Mouse (Mus musculus) heart, postnatal 25 days (tissue): ENCODE results near the gene Ptpra. TPM values are rescaled to one million over a fixed set of nuclear protein-coding genes. Genes with fewer than 3 reads are reported as not detected.

Experiments
- DNase-seq: peaks from one replicate; pipeline ENCODE4 v3.0.0; 2022; ENCODE audit warnings: low spot score
- intact Hi-C: fragments of 180-260 bp; cut with DNase I; formaldehyde crosslinking; loops from one replicate; pipeline ENCODE4 v1.15.1; 2025
- total RNA-seq, 2 experiments: library from RNA; stranded (reverse); gene quantifications; 2 replicates each; pipeline ENCODE4 v1.2.3; 2021

The Ptpra gene
- total RNA-seq, 2 experiments from 2014 or later, result 47.4 to 51.4 TPM

DNA sequence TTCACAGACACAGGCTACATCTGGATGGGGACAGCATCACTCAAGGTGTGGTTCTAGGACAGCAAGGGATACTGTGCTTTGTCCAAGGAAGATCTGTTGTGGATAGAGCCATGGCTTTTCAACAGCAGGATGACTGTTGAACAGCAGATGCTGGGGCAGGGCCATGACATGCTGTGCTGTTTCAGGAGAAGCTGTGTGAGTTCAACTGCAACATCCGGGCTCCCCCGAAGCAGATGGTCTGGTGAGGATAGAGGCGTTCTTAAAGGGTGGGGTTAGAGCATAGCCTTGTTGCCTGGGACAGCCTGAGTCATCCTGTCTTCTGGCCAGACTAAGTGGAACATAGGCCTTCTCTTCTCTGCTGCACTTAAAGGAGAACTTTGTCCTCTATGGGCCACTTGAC is 11.2 kb upstream of the Ptpra start:
- DNase-seq, result no peak
- intact Hi-C loops, result no loop called here

DNA sequence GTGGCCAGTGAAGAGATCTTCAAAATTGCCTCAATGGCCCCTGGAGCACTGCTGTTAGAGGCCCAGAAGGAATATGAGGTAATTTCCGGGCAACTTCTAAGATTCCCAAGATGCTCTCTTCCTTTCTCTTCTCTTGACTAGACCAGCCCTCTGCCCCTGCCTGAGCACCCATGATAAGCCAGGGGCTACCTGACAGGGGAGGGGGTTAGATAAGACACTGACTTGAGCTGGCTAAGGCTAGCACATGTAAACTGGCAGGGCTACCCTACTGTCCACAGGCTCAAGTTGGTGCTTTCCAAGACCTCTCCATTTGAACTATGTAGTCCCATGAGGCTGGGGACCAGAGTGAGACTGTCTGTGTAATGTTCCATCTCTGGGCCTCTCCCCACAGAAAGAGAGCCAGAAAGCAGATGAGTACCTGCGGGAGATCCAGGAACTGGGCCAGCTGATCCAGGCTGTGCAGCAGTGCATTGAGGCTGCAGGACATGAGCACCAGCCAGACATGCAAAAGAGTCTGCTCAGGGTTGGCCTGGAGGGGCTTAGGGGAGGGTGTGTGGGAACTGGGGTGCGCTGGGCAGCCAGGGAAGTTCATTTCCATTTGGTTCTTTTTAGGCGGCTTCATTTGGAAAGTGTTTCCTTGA is 10.1 kb upstream of the Ptpra start:
- DNase-seq, result no peak
- intact Hi-C loops, result no loop called here

DNA sequence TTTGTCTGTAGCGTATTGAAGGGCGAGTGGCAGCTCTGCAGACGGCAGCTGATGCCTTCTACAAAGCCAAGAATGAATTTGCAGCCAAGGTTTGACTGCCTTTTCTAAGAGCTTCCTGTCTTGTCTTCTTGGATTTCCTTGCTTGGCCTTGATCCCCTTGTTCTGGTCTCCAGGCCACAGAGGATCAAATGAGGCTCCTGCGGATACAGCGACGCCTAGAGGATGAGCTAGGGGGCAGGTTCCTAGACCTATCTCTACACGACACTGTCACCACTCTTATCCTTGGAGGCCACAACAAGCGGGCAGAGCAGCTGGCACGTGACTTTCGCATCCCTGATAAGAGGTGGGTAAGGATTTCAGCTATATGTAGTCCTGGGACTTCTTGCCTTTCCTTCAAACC is 7.9 kb upstream of the Ptpra start:
- intact Hi-C loops, result no loop called here
- DNase-seq, result no peak

DNA sequence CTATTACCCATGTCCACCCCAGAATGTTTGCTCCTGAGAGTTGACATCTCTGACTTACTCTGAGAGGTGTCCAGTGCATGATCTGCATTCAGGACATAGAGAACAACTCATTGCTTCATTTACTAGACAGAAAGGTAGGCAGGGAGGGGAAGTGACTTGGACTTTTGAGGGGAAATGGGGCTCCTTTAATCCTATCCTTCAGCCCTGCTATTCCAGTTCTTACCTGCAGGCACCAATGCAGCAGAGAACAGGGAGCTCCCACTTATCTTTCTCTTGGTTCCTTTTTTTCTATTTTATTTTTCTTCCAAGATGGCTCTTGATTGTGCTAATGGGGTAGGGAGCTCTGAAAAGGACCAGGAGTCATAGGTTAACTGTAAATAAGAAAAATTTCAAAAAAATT is 1.6 kb upstream of the Ptpra start:
- intact Hi-C loops, result loop anchor here (5.0 kb wide), 1 partner anchor 74 kb away; no protein-coding TSS in a partner anchor

DNA sequence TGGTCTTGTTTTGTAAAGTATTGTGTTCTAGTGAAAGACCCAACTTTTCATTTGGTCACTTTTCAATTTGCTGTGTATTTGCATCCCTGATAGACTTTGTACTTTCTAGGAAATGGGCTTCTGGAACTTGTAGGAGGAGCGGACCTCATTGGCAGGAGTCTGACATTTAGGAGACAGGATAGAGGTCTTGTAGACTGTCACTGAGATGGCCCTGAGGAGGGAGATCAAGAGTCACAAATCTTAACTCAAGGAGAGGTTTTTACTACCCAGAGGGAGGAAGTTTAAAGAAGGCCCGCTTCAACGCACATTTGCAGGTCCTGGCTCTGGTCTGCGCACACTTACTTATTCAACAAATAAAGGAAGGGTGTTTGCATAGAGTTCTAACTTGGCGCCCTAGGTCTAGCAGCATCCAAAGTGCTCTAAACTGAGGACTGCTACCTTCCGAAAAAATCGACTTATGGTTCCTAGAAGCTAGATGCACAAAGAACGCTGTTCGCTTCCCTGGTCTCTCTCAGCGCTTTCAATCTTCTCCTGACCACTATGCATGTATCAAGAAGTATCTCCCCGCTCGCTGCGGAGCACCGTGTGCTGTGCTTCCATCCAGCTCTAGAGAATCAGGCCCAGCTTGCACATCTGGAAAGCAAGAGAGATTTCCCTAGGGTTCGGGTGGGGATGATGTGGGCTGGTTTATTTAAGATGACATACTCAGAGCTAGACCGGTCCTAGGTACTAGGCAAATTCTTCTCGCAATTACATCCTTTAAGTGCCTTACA is 871 bp upstream of the Ptpra start:
- intact Hi-C loops, result loop anchor here (5.0 kb wide), 1 partner anchor 73 kb away; no protein-coding TSS in a partner anchor
- DNase-seq, result no peak

More for the DNA sequence above, 1.6 kb upstream of the Ptpra start:
- DNase-seq, result no peak

DNA sequence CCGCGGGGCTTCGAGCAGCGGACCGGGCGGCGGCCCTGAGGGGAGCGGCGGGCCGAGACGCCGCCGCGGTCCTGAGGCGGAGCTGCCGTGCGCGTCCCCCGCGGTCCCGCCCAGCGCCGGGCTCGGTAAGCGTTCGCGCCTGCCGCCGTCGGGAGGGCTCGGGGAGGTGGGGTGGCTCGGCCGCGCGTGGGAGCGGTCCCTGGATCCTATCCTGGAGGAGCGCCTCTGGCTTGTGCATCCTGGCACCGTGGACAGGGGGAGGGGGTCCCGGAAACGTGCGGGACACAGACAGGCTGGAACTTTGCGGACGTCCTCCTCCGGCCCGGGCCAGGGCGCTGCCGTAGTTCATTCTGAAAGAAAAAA is 337 bp downstream of the Ptpra start:
- peak; percentile 71 for DNase-seq
- intact Hi-C loops, result loop anchor here (2.0 to 5.0 kb wide), 2 partner anchors 26 to 47 kb away; partner anchors contain the start of genes Pced1a and Vps16

DNA sequence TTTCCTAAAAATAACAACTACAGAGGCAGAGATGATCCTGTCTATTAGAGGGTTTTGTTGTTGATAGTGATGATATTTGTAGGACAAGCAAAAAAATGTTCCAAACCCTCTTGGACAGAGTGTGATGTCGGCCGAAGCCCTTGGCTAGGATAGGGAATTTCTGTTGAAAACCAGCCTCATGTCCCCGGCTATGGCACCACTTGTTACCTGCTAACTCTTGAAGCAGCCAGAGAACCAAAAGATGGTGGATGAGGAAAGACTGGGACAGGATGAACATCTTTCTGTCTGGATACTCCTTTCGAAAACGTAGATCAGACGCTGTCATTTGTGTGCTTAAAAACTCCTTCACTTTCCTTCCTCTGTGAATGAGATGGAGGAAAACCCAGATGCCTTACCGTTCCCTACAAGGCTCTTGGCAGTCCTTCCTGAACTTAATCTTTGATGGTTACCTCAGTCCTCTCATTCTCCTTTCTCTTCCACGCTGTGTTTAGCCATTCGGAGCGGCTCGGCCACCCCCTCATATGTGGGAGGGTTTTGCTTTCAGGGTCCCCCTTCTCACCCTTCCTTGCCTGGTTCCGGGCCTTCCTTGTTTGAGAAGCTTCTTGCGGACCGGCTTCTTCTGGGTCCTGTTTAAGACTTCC is 1.1 kb downstream of the Ptpra start:
- intact Hi-C loops, result loop anchor here (2.0 to 5.0 kb wide), 2 partner anchors 26 to 46 kb away; partner anchors contain the start of genes Pced1a and Vps16
- DNase-seq, result no peak

DNA sequence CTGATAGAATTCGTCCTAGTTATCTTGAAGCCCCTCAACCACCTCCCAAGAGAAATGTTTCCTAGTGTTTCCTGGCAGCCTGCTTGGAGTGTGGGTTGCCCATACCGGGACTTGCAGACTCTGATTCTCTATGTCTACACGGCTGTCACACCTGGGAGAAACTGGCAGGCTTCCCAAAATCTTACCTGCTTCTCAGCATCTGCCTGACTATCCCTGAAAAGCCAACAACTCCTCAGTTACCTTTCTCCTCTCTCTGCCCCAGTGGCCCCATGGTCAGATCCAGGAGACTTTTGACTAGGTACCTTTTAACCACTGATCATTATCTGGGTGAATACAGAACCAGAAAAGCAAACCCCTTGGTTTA is 1.6 kb downstream of the Ptpra start:
- intact Hi-C loops, result loop anchor here (2.0 to 5.0 kb wide), 2 partner anchors 27 to 46 kb away; partner anchors contain the start of genes Pced1a and Vps16

DNA sequence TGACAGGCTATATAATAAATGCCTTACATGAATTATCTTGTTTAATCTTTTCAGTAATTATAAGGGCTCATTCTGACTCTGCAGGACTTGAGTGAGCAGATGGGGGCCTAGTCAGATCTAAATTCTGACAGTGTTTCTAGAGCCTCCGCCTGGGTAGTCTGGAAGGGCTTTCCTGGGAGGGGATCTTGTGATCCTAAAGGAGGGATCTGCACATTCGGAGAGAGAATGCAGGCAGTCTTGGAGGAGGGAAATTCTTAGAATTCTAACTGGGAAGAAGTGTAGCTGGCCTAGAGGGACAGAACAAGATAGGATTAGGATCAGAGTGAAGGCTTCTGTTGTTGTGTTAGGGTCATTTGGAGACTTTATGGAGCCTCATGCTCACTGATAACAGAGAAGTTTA is 2.2 kb downstream of the Ptpra start:
- no peak for DNase-seq
- intact Hi-C loops, result loop anchor here (5.0 kb wide), 1 partner anchor 45 kb away; no protein-coding TSS in a partner anchor

More for the DNA sequence above, 1.6 kb downstream of the Ptpra start:
- DNase-seq, result no peak

DNA sequence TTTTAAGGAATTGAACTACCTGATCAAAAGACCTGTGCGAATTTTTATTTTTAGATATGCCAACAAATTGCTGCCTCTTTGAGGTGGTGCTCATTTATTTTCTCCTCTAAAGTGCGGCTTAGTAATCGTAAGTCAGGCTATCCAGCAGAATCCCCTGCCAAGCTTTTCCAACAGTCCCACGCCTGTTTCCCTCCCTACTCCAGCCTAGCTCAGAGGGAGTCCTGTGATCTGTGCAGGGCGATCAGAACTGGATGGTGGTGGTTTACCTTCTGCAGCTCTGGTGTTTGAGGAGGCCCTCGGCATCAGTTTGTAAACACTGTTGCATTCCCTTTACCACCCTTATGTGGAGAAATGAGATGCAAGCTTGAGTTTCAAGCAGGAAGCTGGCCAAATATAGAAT is 3.3 kb downstream of the Ptpra start:
- intact Hi-C loops, result loop anchor here (5.0 kb wide), 1 partner anchor 44 kb away; no protein-coding TSS in a partner anchor
- no peak for DNase-seq

DNA sequence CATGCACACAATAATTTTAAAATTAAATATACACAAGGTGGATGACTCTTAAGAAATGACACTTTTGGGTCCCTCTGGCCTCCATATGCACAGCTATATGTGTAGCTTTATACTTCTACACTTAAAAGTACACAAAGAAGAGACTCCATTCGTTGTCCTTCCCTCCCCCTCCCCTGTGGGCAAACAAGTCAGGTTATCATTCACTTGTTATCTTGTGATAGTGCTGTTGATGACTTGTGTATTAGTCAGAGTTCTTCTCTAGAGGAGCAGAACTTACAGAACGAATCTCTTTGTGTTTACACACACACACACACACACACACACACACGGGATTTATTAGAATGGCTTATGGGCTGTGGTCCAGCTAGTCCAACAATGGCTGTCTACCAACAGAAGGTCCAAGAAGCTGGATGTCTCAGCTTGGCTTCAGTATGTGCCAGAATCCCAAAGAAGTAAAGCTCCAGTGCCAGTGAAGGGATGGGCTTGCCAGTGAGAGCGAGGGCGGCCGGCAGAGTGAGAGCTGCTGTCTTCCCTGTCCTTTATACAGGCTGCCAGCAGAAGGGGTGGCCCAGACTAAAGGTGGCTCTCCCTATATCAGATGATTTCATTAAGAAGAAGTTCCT is 4.8 kb downstream of the Ptpra start:
- intact Hi-C loops, result loop anchor here (5.0 kb wide), 1 partner anchor 42 kb away; no protein-coding TSS in a partner anchor
- DNase-seq, result no peak

DNA sequence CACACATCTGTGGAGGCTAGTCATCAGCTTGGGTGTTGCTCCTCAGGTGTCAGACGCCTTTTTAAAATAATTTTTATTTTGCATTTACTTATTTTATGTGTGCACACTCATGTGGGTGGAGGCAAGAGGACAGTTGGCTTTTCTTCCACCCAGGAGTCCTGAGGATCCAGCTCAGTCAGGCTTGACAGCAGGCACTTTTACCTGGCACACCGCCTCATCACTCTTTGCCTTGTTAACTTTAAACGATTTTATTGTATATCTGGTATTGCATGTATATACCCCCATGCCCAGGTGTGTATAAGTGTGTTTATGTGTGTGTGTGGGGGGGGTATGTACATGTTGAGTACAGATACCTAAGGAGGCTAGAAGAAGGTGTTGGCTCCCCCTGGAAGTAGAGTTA is 7.8 kb downstream of the Ptpra start:
- intact Hi-C loops, result no loop called here
- no peak for DNase-seq

DNA sequence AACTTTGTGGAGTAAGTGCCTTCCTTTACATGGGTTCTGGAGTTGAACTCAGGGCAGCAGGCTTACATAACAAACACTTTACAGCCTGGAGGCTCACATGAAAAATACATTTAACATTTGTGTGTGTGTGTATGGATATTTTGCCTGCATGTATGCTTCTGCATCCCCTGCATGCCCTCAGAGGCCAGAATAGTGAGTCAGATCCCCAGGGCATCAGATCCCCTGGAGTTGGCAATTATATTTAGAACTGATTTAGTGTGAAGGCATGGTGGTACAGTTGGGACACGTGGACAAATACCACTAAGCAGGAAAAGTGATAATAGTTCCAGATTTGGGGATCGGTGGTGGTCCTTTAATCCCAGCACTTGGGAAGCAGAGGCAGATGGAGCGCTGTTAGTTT is 9.5 kb downstream of the Ptpra start:
- no peak for DNase-seq
- intact Hi-C loops, result no loop called here

DNA sequence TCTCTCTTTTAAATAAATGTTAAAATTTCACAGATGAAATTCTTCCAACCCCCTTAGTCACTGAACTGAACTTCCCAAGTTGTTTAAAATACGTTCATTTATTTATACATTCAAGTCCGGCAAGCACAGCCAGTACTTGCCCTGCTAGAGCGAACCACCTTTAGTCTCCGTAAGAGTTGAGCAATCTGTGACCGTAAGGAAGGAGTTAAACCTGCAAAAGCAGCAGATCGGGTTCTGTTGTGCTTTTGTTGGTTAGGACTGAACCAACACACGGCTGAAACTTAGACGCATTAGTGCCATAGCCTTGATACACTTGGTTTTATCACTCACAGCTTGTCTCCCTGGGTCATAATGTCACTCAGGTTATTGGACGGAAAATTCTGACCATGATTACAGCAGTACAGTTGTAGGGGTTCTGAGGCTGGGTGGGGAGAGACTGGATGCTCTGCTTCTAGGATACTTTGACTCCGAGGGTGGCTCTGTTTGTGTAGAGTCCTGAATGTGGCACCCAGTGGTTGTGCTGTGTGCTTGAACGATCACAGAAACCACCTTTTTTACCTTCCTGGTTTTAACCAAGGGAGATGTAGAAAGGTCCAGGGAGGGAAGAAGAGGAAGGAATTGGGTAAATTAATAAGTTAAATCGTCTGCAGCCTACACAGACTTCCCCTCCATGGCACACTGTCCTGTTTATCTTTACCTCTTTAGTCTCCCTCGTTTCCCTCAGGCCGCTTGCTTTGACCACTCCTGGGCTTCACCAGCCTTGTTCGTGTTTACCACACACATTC is 11.4 kb downstream of the Ptpra start:
- intact Hi-C loops, result no loop called here

DNA sequence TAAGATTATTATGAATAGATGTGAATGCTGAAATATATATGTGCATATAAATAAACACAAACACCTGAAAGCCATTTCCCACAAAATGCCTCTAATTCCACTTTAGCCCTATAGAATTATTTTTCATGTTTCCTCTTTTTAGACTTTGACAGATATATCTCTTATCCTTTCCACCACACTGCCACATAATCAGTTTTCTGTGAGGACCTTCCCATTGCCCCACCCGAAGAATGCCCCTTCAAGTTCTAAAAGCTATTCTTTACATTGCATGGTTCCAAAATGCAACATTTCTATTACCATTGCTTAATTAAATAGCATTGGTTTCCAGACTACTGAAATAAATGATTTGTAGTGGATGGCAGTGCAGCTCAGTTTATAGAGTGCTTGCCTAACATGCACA is 16.4 kb downstream of the Ptpra start:
- no peak for DNase-seq
- intact Hi-C loops, result no loop called here

More for the DNA sequence above, 11.4 kb downstream of the Ptpra start:
- no peak for DNase-seq

DNA sequence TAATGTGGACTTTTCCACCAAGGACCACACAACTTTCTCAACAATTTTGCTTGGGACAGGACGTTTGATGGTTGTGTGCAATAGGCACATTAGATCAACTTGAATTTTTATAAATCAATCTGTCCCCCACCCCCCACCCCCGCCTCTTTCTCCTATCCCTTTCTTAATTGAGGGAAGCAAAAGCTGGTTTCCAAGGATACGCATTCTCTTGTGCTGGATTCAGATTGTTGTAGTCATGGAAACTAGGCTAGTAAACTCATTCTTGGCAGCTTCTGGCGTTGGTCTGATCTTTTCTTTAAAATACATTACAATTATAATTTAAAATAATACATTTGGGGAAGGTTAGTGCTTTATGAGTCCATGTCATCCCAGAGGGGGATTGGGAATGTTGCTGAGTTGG is 19.3 kb downstream of the Ptpra start:
- DNase-seq, result no peak

DNA sequence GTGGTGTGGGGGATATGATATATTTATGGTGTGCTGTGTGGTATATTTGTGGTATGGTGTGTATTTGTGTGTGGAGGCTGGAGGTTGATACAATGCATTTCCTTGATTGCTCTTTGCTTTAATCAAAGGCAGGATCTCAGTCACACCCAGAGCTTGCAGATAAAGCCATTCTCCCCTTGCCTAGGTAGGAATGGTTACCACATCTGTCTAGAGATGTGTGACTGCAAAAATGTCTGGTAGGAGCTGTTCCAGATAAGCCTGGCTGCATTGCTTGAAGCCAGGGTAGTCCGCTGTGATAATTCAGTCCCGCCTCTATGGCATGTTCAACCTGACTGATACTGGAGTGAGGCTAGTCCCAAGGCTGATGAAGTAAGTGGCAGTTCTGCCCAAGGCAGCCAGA is 19.9 kb downstream of the Ptpra start:
- intact Hi-C loops, result no loop called here

More for the DNA sequence above, 19.3 kb downstream of the Ptpra start:
- intact Hi-C loops, result no loop called here

DNA sequence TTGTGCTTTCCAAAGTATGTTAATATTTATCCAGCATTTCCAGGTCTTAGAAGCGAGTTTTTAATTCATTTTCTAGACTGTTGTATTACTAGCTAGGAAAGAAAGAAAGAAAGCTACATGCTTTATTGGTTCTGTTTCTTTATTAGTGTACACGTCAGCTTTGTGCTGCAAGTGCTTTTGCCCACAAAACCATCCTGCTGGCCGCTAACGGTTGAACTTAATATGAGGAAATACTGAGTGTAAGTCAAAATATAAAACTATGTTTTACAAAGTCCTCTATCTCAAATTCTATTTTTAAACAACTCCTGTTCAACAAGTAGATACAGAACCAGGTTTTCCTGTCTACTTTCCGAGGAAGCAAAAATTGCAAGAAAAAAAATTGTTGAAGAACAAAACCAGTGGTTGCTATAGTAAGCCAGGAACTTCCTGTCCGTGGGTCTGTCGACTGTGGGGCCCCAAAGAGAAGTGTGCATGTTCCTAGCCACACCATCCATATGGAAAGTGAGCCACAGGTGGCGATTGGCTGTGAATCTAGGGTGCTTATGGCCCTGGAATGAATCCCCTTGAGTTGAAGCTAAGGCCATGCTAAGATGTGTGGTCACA is 22.9 kb downstream of the Ptpra start:
- no peak for DNase-seq
- intact Hi-C loops, result no loop called here

More for the DNA sequence above, 19.9 kb downstream of the Ptpra start:
- no peak for DNase-seq

DNA sequence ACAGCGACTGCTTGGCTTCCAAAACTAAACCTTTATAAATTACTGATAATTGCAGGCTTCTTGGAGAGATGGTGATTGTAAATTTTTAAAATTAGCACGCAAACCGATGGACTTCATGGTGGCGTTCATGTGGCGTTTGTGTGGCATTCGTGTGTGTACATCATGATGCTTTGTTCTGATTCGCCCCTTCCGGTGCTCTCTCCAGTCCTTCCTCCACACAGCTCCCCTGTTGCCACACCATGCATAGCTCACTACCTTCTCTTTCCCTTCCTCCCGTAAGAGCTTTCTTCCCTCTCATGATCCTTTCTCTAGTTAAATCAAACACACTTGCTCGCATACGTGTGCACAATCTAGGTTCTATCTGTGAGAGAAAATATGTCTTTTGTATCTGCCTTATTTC is 25.7 kb downstream of the Ptpra start:
- intact Hi-C loops, result no loop called here

More for the DNA sequence above, 25.7 kb downstream of the Ptpra start:
- DNase-seq, result no peak
